Mouse (Mus musculus): ENCODE data around the gene Tshz2.

GRCm38 (mm10) chr2:169753432-169753831 lies 120.6 kb downstream of the Tshz2 start:
- TF ChIP-seq USF1 (IDR thresholded peaks at IDR 0.05; ENCODE audit: low read depth) (no peak), CTCF (IDR thresholded peaks at IDR 0.05; ENCODE audit: control insufficient read depth, insufficient read depth, insufficient read length) (no peak), MAX (IDR thresholded peaks at IDR 0.05) (no peak), MYOG (IDR thresholded peaks at IDR 0.05; ENCODE audit: control insufficient read depth, extremely low read depth, insufficient read length) (no peak), CEBPB (IDR thresholded peaks at IDR 0.05; ENCODE audit: low read depth) (no peak), FOSL1 (IDR thresholded peaks at IDR 0.05; ENCODE audit: insufficient read depth, low read length, poor library complexity, severe bottlenecking) (no peak)
